21 mouse cellular contexts compared by ENCODE assay signal in genomic region chr16:33519916-33520568, GRCm38 (mm10). TPM values are rescaled to one million over a fixed set of nuclear protein-coding genes. Genes with fewer than 3 reads are reported as not detected.
DNase-seq lines count a peak whose midpoint lies in the region.
"Had no signal": no experiment of that assay in that cellular context is flagged by ENCODE, and none has a peak within 500 bp of the region (broad histone marks: within the 10 kb centered on the region; RNA-seq: fewer than 3 reads in every experiment).

No protein-coding gene starts in this region.

- H3K9me3 ChIP-seq in heart, embryonic 10.5 days: no peaks in the 10 kb centered on the region
- H3K9me3 ChIP-seq: embryonic facial prominence, embryonic 15.5 days; hindbrain, embryonic 10.5 days; limb, embryonic 12.5 days; liver, embryonic 12.5 days; stomach, embryonic 15.5 days had no signal

- no peak overlapping the region for H3K27ac ChIP-seq in heart, embryonic 10.5 days
- H3K27ac ChIP-seq: embryonic facial prominence, embryonic 15.5 days; hindbrain, embryonic 10.5 days; limb, embryonic 12.5 days; liver, embryonic 12.5 days; stomach, embryonic 15.5 days had no signal

- H3K27me3 ChIP-seq in heart, embryonic 10.5 days (ENCODE audit: insufficient read depth, poor library complexity, severe bottlenecking): peaks cover 11% of the 10 kb centered on the region; the same call in 1 of the 2 replicates
- H3K27me3 ChIP-seq: embryonic facial prominence, embryonic 15.5 days; limb, embryonic 12.5 days; Patski; stomach, embryonic 15.5 days had no signal

- no peak overlapping the region for H3K4me3 ChIP-seq in heart, embryonic 10.5 days
- H3K4me3 ChIP-seq: embryonic facial prominence, embryonic 15.5 days; hindbrain, embryonic 10.5 days; limb, embryonic 12.5 days; liver, embryonic 12.5 days; stomach, embryonic 15.5 days had no signal

- WGBS in heart, embryonic 10.5 days: 72% methylated on average over 6 of the region's 6 CpGs

- no peaks in the 10 kb centered on the region for H3K36me3 ChIP-seq in heart, embryonic 10.5 days
- H3K36me3 ChIP-seq: embryonic facial prominence, embryonic 15.5 days; hindbrain, embryonic 10.5 days; limb, embryonic 12.5 days; liver, embryonic 12.5 days; stomach, embryonic 15.5 days had no signal

- peak; percentile 61 for DNase-seq in adrenal gland, postnatal 14 days
- no peak for DNase-seq in adrenal gland, postnatal 10 days
- peak; percentile 45 for DNase-seq in heart, embryonic 10.5 days (ENCODE audit: low spot score)
- DNase-seq in heart, adult 8-10 months (ENCODE audit: low spot score): no peak
- peak; percentile 52 for DNase-seq in 3T3-L1 (ENCODE audit: low read depth, low spot score)
- DNase-seq in Muller cell, postnatal 12 days (ENCODE audit: inconsistent ontology term): peak; percentile 16
- no peak for DNase-seq in layer of hippocampus, postnatal 25 days (ENCODE audit: extremely low spot score in 1 of 2, low spot score in 1 of 2)
- DNase-seq: B cell, adult 2 months; kidney, adult 8-10 months; kidney, postnatal 36 days; lung, adult 2 months; lung, postnatal 36 days; thymus, adult 2 months had no signal

- peaks cover 16% of the 10 kb centered on the region for H3K4me1 ChIP-seq in heart, embryonic 10.5 days

RNA-seq across cellular contexts. Expression of gene Slc12a8, which starts 2.9 kb away (rescaled TPM):
- 0.52 and 0.86 TPM in 2 replicates for total RNA-seq in adrenal gland, postnatal 14 days (2021)
- total RNA-seq in adrenal gland, postnatal 10 days (2021): 1 to 10 TPM in 1 of 2 experiments, under 1 TPM in 1; 0.63 to 1.3 TPM
- 0.99 and 1.6 TPM in 2 replicates for polyA plus RNA-seq in heart, embryonic 10.5 days (2016; fragmentation: Nextera tagmentation; extraction: Ambion mirVana)
- total RNA-seq in heart, adult 8-10 months (2022): under 1 TPM; 0.34 to 0.72 (median 0.47) TPM
- total RNA-seq in layer of hippocampus, postnatal 25 days (2021): under 1 TPM; 0.57 to 0.96 TPM
- total RNA-seq: granulocyte monocyte progenitor cell, adult 5-6 weeks; megakaryocyte-erythroid progenitor cell, adult 5-6 weeks had no signal

Comparison
In these comparisons a context has a peak if more than half of its experiments do, and no peak if none do; other contexts are left out.
1. DNase-seq: peak in adrenal gland, postnatal 14 days (single experiment), heart, embryonic 10.5 days (single experiment), 3T3-L1 (single experiment) and Muller cell, postnatal 12 days (single experiment); none in adrenal gland, postnatal 10 days (single experiment), heart, adult 8-10 months (single experiment) and layer of hippocampus, postnatal 25 days (0 of 2).